Mouse (Mus musculus) heart, embryonic 15.5 days (tissue): ENCODE results near the gene Tubg2. TPM values are rescaled to one million over a fixed set of nuclear protein-coding genes. Genes with fewer than 3 reads are reported as not detected.
A peak's percentile ranks its signal among the peaks of the same experiment; 100 is the strongest.

ENCODE experiments used
- ATAC-seq: fragments of 200-750 bp; cut with Nextera tagmentation; replicated peaks from 2 replicates; pipeline ENCODE4 v1.8.0; 2017; ENCODE audit warnings: low read depth, moderate TSS enrichment; ENCODE audit not compliant: insufficient number of reproducible peaks, insufficient read depth, low FRiP score
- H3K27ac ChIP-seq: fragments of 300-500 bp; sonication (generic); 2 replicates; pipeline ENCODE4 v1.5.1; 2015; ENCODE audit warnings: mild to moderate bottlenecking, inconsistent platforms
- H3K27me3 ChIP-seq: fragments of 300-500 bp; sonication (generic); 2 replicates; pipeline ENCODE4 v1.6.1; 2015; ENCODE audit warnings: inconsistent platforms
- H3K36me3 ChIP-seq: fragments of 300-500 bp; sonication (generic); 2 replicates; pipeline ENCODE4 v1.6.1; 2015; ENCODE audit warnings: mild to moderate bottlenecking, inconsistent platforms
- H3K4me1 ChIP-seq: fragments of 300-500 bp; sonication (generic); replicated peaks from 2 replicates; pipeline ENCODE4 v1.6.1; 2015; ENCODE audit warnings: inconsistent platforms
- H3K4me2 ChIP-seq: fragments of 300-500 bp; sonication (generic); 2 replicates; pipeline ENCODE4 v1.6.1; 2015; ENCODE audit warnings: inconsistent platforms, mild to moderate bottlenecking, moderate library complexity
- H3K4me3 ChIP-seq: fragments of 300-500 bp; sonication (generic); 2 replicates; pipeline ENCODE4 v1.5.1; 2015; ENCODE audit warnings: mild to moderate bottlenecking, inconsistent platforms
- H3K9ac ChIP-seq: fragments of 300-500 bp; sonication (generic); 2 replicates; pipeline ENCODE4 v1.6.1; 2015; ENCODE audit warnings: mild to moderate bottlenecking, inconsistent platforms
- H3K9me3 ChIP-seq: fragments of 300-500 bp; sonication (generic); replicated peaks from 2 replicates; pipeline ENCODE4 v1.6.1; 2016; ENCODE audit warnings: inconsistent platforms
- WGBS: fragments of 180-500 bp; shearing (Covaris S2); methylation state at CpG from one replicate; pipeline ENCODE4 v1.1.7; 2015; ENCODE audit warnings: mixed read lengths; 5-methylcytosine and 5-hydroxymethylcytosine counted together
- polyA plus RNA-seq: library from polyadenylated mRNA; unstranded; fragments of >200 nt; fragmentation: Nextera tagmentation; extraction: Ambion mirVana; gene quantifications from 2 replicates; pipeline ENCODE4 v1.2.1, GENCODE M21; 2015

The Tubg2 gene
- polyA plus RNA-seq, 1 experiment from 2014 or later = 2.7 TPM

- Histone ChIP-seq H3K36me3 (no peaks in the 10 kb centered on the region), H3K4me1 (peaks cover 71% of the 10 kb centered on the region), H3K27me3 (peaks cover 30% of the 10 kb centered on the region), H3K27ac (peak overlapping the region; percentile 81), H3K9me3 (no peaks in the 10 kb centered on the region), H3K9ac (peak overlapping the region; percentile 59), H3K4me3 (peak overlapping the region; percentile 39), H3K4me2 (peak overlapping the region; percentile 71)
- 3% methylated on average over 61 of the region's 61 CpGs for WGBS
- ATAC-seq = peak; percentile 37
These were observed 18.1 kb downstream of the Tubg2 start for GRCm38 (mm10) chr11:101173631-101174388.

- H3K4me1 ChIP-seq = peaks cover 66% of the 10 kb centered on the region
- peak overlapping the region; percentile 39 for H3K4me3 ChIP-seq
- 34% methylated on average over 9 of the region's 9 CpGs for WGBS
- H3K27me3 ChIP-seq = peaks cover 34% of the 10 kb centered on the region
- 0 out of 2 replicates have a peak overlapping the region, but pooled peaks have one; percentile 81 for H3K27ac ChIP-seq
- no peaks in the 10 kb centered on the region for H3K36me3 ChIP-seq
- H3K9me3 ChIP-seq = no peaks in the 10 kb centered on the region
- ATAC-seq = no peak
- peak overlapping the region; percentile 71 for H3K4me2 ChIP-seq
- H3K9ac ChIP-seq = peak overlapping the region; percentile 59
These were observed 18.7 kb downstream of the Tubg2 start for GRCm38 (mm10) chr11:101174389-101174745.

GRCm38 (mm10) chr11:101174851-101175628, 19.3 kb downstream of the Tubg2 start, which contains the start of gene Ccr10:
Ccr10 (minus strand) TSS chr11:101175443.
- peak within 1 kb of the TSS; percentile 39 for H3K4me3 ChIP-seq
- H3K36me3 ChIP-seq = no peaks in the 10 kb centered on the region
- peak within 1 kb of the TSS; percentile 71 for H3K4me2 ChIP-seq
- H3K27me3 ChIP-seq = peaks cover 37% of the 10 kb centered on the region
- no peak for ATAC-seq
- H3K9ac ChIP-seq = peak within 1 kb of the TSS; percentile 59
- 28% methylated on average over 14 of the region's 14 CpGs for WGBS
- 0 out of 2 replicates have a peak within 1 kb of the TSS, but pooled peaks have one; percentile 81 for H3K27ac ChIP-seq
- no peaks in the 10 kb centered on the region for H3K9me3 ChIP-seq
- peaks cover 63% of the 10 kb centered on the region for H3K4me1 ChIP-seq

DNA sequence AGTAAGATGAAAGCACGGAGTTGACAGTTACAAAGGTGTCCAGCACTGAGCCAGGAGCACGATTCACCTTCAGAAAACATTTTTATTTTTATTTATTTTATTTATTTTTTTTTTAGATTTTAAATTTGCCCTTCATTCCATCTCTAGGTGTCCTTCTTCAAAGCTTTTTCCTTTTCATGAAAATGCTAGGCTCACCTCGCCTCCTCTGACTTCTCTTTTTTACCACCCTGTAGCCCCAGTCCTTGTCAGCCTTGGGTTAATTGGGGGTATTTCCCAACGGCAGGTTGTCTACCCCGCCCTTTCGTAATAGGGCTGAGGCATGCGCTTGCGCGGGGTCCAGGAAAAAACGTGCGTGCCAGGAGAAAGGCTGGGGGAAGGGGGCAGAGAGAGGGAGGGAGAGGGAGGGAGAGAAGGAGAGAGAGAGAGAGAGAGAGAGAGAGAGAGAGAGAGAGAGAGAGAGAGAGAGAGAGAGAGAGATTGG, 20.0 kb downstream of the Tubg2 start:
- Histone ChIP-seq H3K27ac (no peak overlapping the region), H3K4me3 (peak overlapping the region; percentile 38), H3K4me2 (peak overlapping the region; percentile 71), H3K9me3 (no peaks in the 10 kb centered on the region), H3K27me3 (peaks cover 37% of the 10 kb centered on the region), H3K9ac (0 out of 2 replicates have a peak overlapping the region, but pooled peaks have one; percentile 13), H3K36me3 (no peaks in the 10 kb centered on the region), H3K4me1 (peaks cover 62% of the 10 kb centered on the region)
- no peak for ATAC-seq
- 14% methylated on average over 11 of the region's 11 CpGs for WGBS

- Histone ChIP-seq H3K4me2 (peak overlapping the region; percentile 71), H3K4me3 (peak overlapping the region; percentile 38), H3K4me1 (peaks cover 64% of the 10 kb centered on the region), H3K36me3 (no peaks in the 10 kb centered on the region), H3K9ac (peak overlapping the region; percentile 13; the same call in 1 of the 2 replicates), H3K9me3 (no peaks in the 10 kb centered on the region), H3K27ac (no peak overlapping the region), H3K27me3 (peaks cover 37% of the 10 kb centered on the region)
- no peak for ATAC-seq
- WGBS = 1% methylated on average over 25 of the region's 25 CpGs
These were observed 20.5 kb downstream of the Tubg2 start for GRCm38 (mm10) chr11:101176117-101176691.

GRCm38 (mm10) chr11:101176933-101177773, 21.4 kb downstream of the Tubg2 start:
- Histone ChIP-seq H3K27ac (no peak overlapping the region), H3K27me3 (peaks cover 37% of the 10 kb centered on the region), H3K9ac (no peak overlapping the region), H3K4me1 (peaks cover 58% of the 10 kb centered on the region), H3K4me3 (0 out of 2 replicates have a peak overlapping the region, but pooled peaks have one; percentile 38), H3K4me2 (peak overlapping the region; percentile 71; the same call in 1 of the 2 replicates), H3K36me3 (no peaks in the 10 kb centered on the region), H3K9me3 (no peaks in the 10 kb centered on the region)
- no peak for ATAC-seq
- 34% methylated on average over 22 of the region's 22 CpGs for WGBS

DNA sequence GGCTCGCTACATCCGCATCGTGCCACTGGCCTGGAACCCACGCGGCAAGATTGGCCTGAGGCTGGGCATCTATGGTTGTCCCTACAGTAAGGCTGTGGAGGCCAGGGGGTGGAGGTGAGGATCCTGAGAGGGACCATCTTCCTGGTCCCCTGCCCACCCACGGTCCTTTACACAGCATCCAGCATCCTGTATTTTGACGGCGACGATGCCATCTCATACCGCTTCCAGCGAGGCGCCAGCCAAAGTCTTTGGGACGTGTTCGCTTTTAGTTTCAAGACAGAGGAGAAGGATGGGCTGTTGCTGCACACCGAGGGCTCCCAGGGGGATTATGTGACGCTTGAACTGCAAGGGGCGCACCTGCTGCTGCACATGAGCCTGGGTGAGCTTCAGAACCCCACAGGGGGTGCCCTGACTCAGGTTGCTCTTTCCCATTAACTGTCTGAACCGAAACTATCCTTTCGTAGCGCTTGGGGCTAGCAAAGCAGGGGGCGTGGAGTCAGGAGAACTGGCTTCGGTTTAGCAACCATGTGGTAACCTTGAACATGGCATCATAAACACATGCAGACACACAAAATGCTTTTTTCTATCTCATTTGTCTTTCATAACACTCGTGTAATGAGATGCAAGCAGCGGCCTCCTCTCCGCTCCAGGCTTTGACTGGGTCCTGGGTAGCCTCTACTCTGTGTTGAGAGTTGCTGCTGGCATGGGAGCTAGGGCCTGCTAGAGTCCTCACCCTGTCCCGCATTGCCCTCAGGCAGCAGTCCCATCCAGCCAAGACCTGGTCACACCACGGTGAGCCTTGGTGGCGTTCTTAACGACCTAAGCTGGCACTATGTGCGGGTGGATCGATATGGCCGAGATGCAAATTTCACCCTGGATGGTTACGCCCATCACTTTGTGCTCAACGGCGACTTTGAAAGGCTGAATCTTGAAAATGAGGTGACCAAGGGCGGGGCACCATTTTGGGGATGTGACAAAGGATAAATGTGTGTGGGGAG, 22.7 kb downstream of the Tubg2 start:
- Histone ChIP-seq H3K4me3 (no peak overlapping the region), H3K9ac (no peak overlapping the region), H3K27me3 (peaks cover 40% of the 10 kb centered on the region), H3K36me3 (no peaks in the 10 kb centered on the region), H3K27ac (no peak overlapping the region), H3K9me3 (no peaks in the 10 kb centered on the region), H3K4me2 (no peak overlapping the region), H3K4me1 (peaks cover 48% of the 10 kb centered on the region)
- 58% methylated on average over 36 of the region's 36 CpGs for WGBS
- no peak for ATAC-seq

- Histone ChIP-seq H3K4me2 (no peak overlapping the region), H3K4me3 (no peak overlapping the region), H3K4me1 (peaks cover 38% of the 10 kb centered on the region), H3K9ac (no peak overlapping the region), H3K27ac (no peak overlapping the region), H3K36me3 (no peaks in the 10 kb centered on the region), H3K27me3 (peaks cover 41% of the 10 kb centered on the region), H3K9me3 (no peaks in the 10 kb centered on the region)
- ATAC-seq = no peak
- 76% methylated on average over 15 of the region's 15 CpGs for WGBS
These were observed 23.6 kb downstream of the Tubg2 start for GRCm38 (mm10) chr11:101179306-101179705.

DNA sequence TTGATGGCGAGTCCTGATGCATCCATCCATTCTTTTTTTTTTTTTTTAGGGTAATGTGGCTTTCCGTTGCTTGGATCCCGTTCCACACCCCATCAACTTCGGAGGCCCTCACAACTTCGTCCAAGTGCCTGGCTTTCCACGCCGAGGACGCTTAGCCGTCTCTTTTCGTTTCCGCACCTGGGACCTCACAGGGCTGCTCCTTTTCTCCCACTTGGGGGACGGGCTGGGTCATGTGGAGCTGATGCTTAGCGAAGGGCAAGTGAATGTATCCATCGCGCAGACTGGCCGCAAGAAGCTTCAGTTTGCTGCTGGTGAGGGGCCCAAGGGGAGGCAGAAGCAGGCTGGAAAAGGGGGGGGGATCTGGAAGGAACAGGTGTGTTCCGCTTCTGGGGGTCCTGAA, 24.6 kb downstream of the Tubg2 start:
- Histone ChIP-seq H3K4me3 (no peak overlapping the region), H3K9ac (no peak overlapping the region), H3K27me3 (peaks cover 39% of the 10 kb centered on the region), H3K9me3 (no peaks in the 10 kb centered on the region), H3K27ac (no peak overlapping the region), H3K4me1 (peaks cover 29% of the 10 kb centered on the region), H3K4me2 (no peak overlapping the region), H3K36me3 (no peaks in the 10 kb centered on the region)
- ATAC-seq = no peak
- WGBS = 66% methylated on average over 17 of the region's 17 CpGs
